Mouse (Mus musculus) CD4-positive helper T cell, adult 2 months (primary cell): ENCODE results near the gene Galc.
A peak's percentile ranks its signal among the peaks of the same experiment; 100 is the strongest.
"Not testable (repeated sequence)": the region's sequence is repeated elsewhere in the genome, so short reads cannot be mapped to it uniquely, and the experiment has no call there.

Experiments
- DNase-seq: peaks from one replicate; pipeline ENCODE4 v3.0.0-alpha.2; 2012; ENCODE audit warnings: low read depth, missing footprints, low spot score

Gene Galc

GRCm38 (mm10) chr12:98255373-98255995 is 3.8 kb downstream of the Galc start:
- no peak for DNase-seq

DNA sequence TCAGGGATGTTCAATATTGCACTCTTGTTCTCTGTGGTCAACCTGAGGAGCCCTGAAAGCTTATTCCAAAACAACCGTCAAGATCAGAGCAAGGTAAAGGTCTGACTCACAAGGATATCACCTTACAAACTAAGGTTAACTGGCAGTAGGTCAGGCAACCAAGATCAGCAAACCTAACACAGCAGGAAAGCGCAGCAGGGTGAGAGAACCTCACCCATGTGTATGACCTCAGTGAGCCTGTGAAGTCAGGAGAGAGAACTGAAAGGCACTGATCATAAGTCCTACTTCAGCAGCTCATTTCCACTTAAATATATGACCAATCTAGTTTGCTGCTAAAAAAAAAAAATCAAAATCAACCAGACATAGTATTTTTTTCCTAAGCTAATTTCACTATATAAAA is 6.8 kb downstream of the Galc start:
- DNase-seq, result no peak

DNA sequence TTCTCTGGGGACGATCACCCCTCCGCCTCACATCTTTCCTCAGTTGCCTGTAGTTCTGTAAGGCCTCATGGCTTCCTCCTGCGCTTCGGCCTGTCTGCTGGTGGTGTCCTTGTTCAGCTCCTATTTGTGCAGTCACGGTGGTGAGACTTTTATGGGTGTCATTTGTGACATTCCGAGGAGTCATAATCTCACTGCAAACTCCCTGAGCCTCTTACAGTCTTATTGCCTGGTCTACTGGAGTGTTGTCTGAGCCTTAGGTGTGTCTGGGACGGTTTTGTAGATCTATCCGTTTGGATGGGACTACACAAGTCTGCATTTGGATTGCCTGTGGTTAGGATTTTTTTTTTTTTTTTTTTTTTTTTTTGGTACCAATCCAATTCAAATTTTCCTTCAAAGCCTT is 8.9 kb downstream of the Galc start:
- no peak for DNase-seq

- no peak for DNase-seq
Observed at GRCm38 (mm10) chr12:98249671-98250070, 9.6 kb downstream of the Galc start.

GRCm38 (mm10) chr12:98246835-98247234 is 12.4 kb downstream of the Galc start:
- DNase-seq, result peak; percentile 84

DNA sequence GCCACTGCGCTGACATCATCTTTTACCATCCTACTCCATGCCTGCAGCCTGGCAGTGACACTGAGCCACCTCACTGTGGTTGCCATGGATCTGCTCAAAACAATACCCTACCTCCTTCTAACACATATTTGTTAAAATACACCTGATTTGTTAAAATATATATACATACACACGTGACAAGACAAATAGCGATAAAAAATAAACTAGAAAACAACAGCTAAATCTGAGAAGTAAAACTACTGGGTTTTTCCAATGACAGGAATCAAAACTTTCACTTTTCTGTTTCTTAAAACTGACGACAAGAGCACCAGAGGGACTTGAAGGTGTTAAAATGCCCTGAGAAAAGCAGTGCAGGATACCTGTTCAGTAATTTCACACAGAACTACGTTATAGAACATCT is 14.4 kb downstream of the Galc start:
- peak; percentile 21 for DNase-seq

DNA sequence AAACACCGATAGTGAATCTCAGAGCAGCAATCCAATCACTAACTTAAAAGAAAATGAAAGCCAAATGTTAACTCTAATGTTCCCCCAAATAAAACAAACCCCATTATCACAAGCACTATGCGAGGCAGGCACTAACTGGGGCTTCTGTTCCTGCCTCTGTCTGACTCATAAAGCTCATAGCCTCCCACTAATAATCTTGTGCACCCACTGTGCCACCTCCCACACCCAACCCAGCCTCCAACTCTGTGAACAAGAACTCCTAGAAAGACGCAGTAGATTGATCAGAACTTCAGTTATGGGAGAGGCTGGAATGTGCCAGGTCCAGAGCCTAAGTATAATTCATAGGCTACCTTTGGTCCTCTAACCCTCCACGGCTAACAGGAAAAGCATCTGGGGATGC is 15.1 kb downstream of the Galc start:
- no peak for DNase-seq

DNA sequence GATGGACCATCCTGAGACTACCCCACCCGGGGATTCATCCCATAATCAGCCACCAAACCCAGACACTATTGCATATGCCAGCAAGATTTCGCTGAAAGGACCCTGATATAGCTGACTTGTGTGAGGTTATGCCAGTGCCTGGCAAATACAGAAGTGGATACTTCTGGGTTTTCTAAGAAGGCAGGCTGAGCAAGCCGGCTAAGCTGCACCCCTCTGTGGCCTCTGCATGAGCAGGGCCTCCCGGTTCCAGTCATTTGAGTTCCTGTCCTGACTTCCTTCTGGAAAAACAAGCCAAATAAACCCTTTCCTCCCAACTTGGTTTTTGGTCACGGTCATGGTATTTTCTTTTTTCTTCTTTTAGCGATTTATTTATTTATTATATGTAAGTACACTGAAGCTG is 20.8 kb downstream of the Galc start:
- not testable (repeated sequence) for DNase-seq

GRCm38 (mm10) chr12:98227037-98227436 is 32.2 kb downstream of the Galc start:
- DNase-seq, result no peak

GRCm38 (mm10) chr12:98223286-98223685 is 36.0 kb downstream of the Galc start:
- DNase-seq, result no peak

DNA sequence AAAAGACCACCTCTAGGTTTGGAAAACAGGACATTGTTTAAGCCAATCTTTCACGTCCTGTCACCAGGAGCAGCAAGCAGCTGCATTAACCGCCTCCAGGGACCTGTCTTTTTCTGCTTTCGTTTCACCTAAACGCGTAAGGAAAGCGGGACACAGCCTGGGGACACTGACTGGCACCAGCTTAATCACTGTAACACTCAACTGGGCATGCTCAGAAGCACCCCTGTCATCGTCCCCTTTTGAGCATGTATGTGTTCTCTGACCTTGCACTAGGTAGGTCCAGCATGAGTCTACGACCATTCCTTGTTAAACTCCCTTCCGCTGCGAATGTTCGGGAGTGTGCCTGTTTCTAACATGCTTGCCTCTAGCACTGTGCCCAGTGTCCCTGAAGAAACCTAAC is 42.8 kb downstream of the Galc start:
- DNase-seq, result no peak

DNA sequence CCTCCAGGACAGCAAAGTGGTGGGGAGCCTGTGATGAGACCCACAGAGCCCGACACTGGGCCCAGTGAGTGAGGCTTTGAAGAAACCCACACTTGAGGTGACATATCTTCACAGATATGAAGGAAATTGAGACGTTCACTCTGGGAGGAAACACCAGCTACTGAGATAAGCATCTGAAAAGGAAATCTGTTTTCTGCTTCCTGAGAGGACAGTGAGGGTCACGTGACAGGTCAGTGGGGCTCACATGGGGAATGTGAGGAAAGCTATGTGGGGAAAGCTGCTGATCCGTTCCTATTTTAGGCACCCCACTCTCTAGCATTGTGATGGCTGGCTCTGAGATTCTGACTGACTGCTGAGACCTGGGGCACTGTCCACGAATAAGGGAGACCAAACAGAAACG is 43.7 kb downstream of the Galc start:
- DNase-seq, result no peak

DNA sequence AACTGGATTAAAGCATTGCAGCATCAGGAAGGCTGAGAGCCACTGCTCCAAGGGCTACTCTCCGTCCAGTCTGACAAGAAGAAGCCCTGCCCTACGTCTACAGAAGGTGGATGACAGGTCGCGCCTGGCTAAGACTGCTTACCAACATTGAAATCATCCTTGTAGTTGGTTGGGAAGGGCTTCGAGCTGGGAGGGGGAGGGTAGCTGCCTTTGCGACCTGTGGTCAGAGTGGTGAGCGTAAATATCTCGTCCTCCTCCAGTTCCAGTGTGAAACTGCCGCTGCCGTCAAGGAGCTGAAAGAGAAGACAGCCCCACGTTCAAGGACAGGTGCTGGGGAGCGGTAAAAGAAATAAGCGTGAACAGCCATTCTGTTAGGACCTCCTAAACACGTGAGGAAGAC is 45.1 kb downstream of the Galc start:
- DNase-seq, result no peak

DNA sequence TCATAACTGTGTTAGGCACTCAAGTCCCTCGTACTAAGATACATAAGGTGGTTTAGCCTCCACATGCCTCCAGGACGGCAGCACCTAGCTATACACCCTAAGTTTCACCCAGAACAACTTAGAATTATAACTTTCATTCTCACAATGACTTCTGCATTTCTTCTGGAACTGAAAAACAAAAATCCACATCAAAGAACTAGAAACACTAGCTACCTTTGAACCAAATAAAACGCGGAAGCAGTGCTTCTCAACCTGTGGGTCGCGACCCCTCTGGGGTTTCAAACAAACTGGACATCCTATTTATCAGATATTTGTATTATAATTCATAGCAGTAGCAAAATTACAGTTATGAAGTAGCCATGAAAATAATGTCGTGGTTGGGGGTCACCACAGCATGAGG is 45.5 kb downstream of the Galc start:
- no peak for DNase-seq

- no peak for DNase-seq
Observed at GRCm38 (mm10) chr12:98213332-98213731, 45.9 kb downstream of the Galc start.

- peak; percentile 60 for DNase-seq
Observed at GRCm38 (mm10) chr12:98212457-98213175, 46.6 kb downstream of the Galc start.

DNA sequence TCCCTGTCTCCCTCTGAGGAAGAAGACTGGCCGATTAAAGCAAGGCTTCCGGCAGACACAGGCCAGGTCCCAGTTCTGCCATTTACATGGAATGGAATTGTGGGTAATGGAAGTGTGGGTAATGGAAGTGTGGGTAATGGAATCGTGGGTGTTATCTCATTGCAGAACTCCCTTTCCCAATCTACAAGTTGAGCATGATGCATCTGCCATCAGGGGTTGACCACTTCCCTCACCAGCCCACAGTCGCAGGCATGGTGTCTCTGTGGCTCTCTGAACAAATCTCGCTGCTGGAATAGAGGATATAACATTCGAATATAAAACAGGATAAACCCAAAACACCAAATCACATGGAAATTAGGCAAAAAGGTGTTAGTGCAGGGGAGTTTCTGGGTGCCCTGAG is 48.8 kb downstream of the Galc start:
- no peak for DNase-seq

DNA sequence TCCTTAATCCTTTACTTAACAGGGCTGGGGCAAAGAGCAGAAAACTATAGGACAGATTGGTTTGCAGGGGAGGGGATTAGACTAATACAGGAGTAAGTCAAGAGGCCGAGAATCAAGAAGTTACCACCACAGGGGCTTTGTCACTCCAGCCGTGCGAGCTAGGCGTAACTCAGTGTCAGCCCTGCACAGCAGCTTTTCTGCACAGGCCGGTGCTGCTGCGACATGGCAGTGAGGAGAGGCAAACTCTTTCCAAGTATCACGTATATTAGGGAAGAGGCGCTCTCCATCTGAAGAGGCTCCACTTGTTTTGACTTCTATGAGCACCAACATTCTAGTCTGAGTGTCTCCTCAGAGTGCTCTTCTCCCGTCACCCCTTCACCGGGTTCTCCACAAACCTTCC is 51.2 kb downstream of the Galc start:
- no peak for DNase-seq

DNA sequence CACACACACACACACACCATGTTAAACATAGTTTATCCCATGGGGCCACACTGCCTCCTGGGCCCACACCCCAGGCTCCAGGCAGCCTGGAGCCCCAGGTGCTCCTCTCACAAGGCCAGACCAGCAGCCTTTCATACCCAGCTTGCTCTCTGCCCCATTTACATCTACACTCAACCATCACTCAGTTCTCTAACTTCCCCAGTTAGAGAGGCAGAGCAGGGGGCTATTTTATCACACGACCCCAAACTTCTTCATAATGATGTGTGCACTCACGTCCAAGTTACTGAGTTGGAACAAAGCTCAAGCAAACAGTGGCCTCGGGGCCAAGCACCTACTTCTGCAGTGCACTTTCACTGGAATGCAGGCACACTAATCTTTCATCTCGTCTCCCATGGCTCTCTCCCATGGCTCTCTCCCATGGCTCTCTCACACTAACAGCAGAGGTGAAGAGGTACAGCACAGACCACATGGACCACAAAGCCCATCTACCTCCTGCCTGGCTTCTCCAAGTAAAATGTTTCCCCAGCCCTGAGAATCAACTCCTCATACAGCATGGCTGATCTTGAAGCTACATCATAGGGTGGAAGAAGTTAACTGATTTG is 53.7 kb downstream of the Galc start:
- DNase-seq, result no peak

GRCm38 (mm10) chr12:98197401-98197800 is 61.9 kb downstream of the Galc start:
- no peak for DNase-seq

DNA sequence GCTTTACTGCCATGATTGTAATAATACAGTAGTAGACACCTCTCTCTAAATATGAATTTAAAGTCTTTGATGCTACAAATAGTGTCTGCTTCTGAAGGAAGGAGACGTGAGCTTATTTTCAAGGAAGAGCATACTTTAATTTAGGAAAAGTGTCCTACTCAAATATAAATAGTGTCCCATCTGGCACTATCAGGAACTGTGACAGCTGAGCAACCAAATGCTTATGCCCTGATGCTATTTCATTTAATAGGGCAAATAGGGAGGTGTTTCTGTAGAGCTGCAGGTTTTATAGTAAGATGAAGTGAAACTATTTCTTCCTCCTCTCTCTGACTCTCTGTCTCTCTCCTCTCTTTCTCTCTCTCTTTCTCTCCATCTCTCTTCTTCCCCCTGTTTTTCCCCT is 69.1 kb downstream of the Galc start:
- DNase-seq, result no peak

- DNase-seq, result no peak
Observed at GRCm38 (mm10) chr12:98189096-98189495, 70.2 kb downstream of the Galc start.
